Mouse (Mus musculus) erythroblast, embryonic 14.5 days (primary cell): ENCODE data around the gene Drc3.

Source experiments
- GATA1 ChIP-seq: IDR thresholded peaks from 2 replicates; pipeline ENCODE4 v1.6.1; 2012; ENCODE audit warnings: low read length, inconsistent platforms, mixed read lengths
- TAL1 ChIP-seq: IDR thresholded peaks from 3 replicates; pipeline ENCODE4 v1.6.1; 2012; ENCODE audit warnings: low read length, inconsistent platforms, mixed read lengths

DNA sequence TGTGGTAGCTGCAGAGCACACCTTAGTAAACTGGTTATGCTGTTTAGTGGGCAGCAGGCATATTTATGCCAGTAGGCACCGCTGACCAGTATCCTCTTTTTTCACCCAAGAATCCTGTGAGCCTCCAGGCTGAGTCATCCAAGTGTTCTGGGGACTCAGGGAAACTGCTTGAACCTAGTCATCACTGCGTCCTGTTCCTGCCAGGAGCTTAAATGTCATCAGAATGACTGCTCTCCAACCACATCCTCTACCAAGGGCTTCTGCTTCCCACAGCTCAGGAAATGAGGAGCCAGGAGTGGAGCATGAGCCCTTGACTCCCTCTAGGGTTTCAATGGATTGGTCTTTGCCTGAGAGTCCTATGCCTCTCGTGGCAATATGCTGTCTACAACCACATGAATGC is 83.5 kb downstream of the Drc3 start:
- TF ChIP-seq GATA1, result no peak
- TF ChIP-seq TAL1, result no peak
